Mouse (Mus musculus): Measurements from ENCODE around the gene Enc1.

The Enc1 gene

DNA sequence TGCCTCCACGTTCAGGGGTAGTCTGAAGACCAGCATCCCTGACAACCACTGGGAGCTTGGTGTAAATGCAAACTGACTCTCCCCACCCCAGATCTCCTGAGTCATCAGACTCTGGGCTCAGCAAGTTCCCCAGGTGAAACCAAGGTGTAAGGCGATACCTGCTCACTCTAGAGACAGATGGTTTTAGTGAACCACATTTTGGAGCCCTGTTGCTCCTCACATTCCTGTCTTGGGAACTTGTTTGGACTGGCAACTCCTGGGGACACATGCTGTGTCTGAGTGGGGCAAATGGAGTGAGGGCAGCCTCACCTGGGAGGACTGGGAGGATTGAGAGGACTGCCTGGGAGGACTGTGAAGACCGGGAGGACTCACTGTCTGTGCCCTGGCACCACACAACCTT is 13.1 kb upstream of the Enc1 start:
- DNase-seq, result no peak

DNA sequence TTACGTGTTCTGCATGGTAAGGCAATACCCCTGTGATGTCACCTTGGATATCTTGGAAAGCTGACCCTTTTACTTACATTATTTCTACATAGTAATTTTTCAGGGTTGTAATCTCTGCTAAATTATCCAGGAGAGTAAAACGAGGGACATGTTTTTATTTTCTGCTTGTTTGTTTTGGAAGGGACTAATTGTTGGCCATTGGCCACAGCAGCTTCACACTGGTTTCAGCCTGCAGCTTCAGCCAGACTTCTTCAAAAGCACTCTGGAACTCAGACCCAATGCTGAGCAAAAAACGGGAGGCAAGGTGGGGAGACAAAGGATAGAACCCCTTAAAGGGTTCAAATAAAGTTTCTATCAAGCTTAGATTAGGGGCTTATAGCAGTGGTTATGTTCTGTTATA is 10.8 kb upstream of the Enc1 start:
- DNase-seq, result no peak

DNA sequence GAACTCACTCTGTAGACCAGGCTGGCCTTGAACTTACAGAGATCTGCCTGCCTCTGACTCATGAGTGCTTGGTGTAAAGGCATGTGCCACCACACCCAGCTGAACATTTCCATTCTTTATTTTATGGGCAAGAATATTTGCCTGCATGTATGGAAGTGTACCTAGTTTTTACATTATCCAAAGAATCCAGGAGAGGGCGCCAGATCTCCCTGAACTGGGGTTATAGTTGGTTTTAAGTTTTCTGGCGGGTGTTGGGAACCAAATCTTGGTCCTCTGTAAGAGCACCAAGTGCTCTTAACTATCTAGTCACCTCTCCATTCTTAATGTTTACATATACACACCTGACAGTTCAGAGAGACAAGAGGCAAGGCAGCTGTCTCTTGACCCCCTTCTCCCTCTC is 7.8 kb upstream of the Enc1 start:
- DNase-seq, result peak; percentile 34

DNA sequence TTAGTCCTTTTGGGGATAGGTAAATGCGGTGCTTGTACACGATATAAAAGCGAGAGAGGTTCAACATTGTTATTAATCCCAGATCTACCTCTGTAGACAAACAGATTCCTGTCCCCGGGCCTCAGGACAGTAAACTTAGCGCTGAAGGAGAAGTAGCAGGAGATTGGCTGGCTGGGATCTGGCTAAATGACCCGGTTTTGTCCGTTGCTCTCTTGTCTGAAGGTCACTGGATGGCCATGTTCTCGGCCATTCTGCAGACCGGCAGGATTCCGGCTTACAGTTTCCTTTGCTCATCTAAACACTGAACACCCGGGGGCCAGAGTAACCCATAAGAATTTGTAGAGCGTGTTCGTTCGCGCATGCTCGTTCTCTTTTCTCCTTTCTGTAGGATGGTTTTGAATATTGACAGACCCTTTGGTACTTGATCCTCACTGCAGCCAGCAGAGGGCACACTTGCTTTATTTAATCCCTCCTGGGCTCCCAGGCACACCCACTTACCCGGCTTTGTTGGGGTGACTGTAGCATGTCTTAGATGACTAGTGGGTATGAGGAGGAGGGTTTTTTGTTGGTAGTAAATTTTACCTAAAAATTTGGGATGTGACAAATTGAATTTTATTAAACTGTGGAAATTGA is 6.0 kb upstream of the Enc1 start:
- DNase-seq, result peak; percentile 88

DNA sequence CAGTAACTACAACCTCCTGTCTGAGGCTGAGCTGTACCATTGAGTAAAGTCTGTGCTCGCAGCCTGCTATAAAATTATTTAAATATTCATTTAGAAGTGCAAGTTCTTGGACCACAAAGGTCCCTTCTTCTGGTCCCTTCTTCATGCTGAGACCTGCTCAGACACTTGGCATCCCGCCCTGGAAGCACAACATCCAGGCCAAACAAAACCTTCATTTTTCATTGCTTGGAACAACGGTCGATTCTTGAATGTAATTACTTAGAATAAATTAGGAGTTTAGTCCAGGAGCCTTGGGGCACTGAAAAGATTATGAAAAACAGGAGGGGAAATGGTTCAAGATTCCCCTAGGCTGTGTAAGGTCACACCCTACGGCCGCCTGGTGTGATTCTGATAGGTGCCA is 5.0 kb upstream of the Enc1 start:
- DNase-seq, result no peak

DNA sequence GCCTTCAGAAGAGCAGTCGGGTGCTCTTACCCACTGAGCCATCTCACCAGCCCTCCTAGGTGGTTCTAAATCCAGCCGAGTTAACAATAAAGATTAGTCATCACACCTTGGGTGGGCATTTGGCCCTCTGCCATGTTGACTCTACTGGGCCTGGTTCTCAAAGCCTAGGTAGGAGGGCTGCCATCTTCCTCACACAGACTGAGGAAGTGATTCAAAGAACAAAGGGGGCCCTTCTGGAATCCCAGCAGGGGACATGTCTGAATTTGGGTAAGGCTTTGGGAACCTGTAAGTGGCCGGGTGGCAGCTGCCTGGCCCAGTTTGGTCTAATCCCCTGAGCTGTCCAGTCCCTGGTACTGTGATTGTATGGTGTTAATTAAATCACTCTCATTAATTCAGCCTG is 3.2 kb upstream of the Enc1 start:
- DNase-seq, result no peak

DNA sequence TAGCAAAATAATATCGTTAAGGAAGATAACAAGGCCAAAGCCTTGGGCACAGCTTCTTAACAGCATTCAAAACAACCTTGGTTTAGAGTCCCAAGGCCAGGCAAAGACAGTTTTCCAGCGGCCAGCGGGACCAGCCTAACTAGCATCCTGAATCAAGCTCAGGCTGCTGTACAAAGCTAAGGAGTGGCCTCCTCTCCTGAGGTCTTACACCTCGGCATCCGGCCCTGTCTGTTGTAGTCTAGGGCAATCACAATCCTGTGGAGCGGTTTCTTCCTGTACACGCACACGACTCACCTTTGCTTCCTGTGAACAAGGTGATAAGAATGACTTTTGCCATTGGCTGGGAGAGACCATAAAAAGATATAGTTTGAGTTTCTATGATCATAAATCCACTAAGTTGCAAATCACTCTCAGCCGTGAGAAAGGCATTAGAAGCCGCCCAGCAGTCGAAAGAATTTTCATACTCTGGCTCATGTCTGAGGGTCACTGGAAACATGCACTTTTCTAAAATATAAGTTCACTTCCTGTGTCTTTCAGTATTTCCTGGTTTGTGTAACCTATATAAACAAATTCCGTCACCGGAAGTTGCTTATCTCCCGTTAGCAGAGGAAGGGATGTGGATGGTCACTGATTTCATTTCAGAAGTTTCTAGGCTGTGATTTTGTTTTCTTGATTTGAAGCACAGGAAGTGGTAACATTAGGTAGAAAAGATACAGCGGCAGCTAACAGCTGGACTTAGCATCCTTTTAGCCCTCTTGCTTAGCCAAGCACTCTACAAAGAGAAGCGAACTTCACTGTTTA is 2.5 kb upstream of the Enc1 start:
- no peak for DNase-seq

DNA sequence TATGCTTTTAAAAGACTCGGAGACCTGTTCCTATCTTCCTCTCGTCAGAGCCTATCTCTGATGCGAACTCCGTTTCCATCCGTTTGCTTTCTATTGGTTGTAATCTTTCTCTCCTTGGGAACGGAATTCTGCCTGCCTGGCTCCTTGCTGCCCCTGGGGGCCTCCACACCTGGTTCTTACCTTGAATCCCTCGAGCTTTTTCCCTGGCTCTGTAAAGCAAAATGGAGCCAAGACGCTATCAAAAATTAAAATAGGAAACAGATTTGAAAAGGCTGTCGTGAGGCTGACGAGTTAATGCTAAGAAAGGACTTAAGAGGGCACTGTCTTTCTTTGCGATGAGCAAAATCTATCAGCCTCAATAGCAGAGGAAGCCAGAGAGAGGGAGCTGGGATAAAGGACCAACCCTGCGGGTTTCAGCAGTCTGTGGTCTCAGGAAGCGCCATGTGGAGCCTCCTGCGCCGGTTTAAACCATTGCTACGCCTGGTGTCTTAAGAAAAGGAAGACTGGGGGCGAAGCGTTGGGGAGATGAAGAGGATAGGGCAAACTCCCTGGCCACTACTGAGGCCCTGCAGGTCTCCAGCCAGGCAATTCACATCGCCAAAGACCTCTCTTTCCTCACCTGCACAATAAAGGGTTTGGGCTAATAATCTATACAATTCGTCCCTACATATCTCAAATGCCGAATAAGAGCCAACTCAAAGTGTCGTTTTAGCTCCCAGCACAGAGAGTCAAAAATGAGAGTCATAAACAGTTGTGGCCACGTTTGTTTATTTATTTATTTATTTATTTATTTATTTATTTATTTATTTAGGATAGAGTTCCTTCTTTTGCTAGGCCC is 1.3 kb upstream of the Enc1 start:
- DNase-seq, result peak; percentile 37

DNA sequence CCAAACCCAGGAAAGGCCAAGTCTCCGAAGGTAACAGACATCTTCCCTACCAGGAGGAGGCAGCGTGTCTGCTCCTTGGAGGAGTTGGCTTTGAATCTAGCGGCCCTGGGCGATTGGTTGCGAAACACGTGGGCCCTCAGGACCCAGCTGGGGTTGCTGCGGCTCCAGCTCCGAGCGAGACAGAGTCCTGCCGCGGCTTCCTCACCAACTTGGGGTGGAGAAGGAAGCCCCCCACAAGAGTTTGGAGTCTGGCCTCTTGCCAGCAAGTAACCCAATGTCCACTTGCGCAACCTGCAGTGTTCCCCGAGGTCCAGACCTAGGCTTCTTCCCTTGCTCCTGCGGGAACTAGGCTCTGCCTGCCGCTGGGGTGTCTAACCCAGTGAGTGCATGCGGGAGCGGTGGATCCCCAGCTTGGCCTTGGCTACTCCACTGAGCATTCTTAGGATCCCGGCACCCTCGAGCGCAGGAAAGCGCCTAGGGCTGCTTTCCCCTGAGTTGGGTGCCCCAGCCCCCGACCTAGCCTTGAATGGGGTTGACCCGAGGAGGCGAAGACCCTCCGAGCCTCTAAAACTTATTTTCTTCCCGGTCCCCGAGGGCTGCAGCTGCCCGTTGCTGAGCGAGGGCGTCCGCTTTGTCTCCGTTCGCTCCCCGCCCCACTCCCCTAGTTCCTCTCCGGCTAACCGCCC is 483 bp upstream of the Enc1 start:
- peak; percentile 67 for DNase-seq

DNA sequence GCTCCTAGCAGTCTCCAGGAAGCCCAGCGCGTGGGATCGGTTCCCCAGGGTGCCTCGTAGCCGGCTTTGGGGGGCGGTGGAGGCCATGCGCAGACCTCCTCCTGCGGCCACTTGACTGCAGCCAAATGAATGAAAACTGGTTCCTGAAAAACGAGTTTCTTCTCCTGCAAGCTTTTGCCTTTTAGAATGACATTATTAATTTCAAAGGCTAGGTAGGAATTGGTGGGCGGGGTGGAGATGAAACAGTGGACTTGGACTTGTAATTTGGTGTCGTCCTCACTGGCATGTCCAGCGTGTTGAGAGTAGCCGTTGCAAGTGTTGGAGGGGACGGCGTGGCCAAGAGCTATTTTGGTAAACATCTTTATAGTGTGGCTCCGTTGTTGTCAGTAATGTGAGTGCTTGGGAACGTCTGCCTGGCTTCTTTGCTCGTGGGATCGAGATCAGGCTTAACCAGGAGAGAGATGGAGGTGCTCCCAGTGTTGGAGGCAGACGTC is 929 bp downstream of the Enc1 start:
- peak; percentile 15 for DNase-seq

DNA sequence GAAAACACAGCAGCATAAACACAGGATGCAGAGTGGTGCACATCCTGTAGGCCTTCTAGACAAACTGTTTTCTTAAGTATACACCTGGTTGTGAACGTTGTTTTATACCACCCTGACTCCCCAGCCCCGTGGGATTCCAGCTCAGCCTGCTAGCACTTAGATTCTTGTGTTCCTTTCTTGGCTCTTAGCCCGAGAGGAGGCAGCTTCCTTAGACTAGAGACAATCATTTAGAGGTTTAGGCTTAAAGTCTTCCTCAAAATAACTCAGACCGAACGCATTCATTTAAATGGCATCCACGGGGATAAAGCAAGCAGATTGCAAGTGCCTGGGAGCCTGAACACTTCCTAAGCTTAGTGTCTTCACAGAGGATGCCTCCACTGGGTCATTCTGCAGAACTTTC is 1.8 kb downstream of the Enc1 start:
- peak; percentile 26 for DNase-seq

DNA sequence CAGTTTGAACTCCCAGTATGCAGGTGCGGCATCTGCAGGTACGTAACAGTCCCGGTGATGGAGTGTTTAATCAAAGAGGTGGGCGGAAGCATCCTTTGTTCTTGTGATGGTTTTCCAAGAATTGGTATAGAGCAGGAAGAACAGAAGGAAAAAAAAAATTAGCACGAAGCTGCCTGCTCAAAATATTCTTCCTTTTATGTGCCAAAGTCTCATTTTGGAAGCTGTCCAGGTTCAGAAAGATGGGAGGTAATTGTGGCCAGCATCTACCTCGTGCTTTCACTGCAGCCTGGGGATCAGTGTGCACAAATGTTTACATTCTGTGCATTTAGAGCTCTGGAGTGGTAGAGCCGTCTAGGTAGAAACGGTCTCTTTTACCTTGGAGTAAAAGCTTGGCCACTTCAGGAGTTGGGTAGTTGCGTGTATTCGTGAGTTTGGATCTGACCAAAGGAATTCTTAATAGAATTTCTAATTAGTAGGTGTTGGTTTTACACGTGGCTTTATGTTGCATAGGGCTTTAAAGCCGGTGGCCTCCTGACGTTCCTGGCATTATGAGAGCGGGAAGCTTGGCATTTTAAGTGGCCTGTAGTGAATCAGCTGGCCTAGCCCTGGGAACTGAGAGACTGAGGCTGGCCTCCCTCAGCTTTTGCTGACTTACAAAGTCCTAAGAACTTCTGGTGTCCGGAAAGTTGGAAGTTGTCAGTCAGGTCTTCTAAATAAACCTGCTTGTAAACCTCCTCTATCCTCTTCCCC is 3.2 kb downstream of the Enc1 start:
- DNase-seq, result no peak

DNA sequence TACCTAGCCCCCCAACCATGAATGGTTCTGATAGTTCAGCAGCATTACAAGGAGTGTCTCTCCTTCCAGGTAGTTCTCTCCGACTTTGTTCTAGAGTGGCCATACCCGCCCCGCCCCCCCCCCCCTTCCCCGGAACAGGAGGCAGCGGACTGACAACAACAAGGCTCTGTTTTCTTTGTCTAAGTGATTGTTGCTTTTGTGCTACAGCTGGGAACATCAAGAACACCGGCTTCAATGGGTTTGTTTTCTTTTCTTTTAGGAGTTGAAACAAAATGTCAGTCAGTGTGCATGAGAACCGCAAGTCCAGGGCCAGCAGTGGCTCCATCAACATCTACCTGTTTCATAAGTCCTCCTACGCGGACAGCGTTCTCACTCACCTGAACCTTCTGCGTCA is 3.8 kb downstream of the Enc1 start:
- no peak for DNase-seq

DNA sequence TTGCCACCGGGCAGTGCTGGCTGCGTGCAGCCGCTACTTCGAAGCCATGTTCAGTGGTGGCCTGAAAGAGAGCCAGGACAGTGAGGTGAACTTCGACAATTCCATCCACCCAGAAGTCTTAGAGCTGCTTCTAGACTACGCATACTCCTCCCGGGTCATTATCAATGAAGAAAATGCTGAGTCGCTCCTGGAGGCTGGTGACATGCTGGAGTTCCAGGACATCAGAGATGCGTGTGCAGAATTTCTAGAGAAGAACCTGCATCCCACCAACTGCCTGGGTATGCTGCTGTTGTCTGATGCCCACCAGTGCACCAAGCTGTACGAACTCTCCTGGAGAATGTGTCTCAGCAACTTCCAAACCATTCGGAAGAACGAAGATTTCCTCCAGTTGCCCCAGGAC is 4.3 kb downstream of the Enc1 start:
- no peak for DNase-seq

DNA sequence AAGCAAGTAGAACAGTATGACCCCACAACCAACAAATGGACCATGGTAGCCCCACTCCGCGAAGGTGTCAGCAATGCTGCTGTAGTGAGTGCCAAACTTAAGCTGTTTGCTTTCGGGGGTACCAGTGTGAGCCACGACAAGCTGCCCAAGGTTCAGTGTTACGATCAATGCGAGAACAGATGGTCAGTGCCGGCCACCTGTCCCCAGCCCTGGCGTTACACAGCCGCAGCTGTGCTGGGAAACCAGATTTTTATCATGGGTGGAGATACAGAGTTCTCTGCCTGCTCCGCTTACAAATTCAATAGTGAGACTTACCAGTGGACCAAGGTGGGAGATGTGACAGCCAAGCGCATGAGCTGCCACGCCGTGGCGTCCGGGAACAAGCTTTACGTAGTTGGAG is 5.3 kb downstream of the Enc1 start:
- no peak for DNase-seq

DNA sequence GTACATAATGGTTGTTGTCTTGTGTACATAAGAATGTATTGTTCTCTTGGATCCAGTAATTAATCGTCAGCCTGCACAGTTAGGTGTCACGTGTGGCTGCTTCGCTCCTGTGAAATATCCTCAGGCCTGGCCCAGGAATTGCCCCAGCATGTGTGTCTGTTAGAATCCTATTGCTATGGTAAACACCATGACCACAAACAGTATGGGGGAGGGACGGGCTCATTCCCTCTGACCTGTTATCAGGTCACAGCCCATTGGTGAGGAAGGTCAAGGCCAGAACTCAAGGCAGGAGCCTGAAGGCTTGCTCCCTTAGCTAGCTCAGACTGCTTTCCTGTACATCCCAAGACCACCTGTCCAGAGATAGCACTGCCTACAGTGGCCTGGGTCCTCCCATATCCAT is 6.8 kb downstream of the Enc1 start:
- no peak for DNase-seq

DNA sequence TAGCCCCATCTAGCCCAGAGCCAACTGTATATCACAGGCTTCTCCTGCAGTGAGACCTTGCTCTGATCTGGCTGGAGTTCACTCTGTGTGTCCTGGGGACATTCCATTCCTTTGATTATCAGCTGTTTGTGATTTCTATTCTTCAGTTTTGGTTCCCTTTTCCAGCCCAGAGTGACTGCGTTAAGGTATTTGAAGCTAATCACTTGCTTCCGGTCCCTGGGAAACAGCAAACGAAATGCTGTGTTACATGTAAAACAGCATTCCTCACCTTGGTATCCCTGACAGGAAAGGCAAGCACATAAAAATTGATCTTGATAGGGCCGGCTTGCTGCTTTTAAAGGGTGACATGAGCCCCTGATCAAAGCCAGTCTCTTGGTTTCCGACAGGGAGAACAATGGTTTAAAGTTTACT is 8.2 kb downstream of the Enc1 start:
- no peak for DNase-seq

DNA sequence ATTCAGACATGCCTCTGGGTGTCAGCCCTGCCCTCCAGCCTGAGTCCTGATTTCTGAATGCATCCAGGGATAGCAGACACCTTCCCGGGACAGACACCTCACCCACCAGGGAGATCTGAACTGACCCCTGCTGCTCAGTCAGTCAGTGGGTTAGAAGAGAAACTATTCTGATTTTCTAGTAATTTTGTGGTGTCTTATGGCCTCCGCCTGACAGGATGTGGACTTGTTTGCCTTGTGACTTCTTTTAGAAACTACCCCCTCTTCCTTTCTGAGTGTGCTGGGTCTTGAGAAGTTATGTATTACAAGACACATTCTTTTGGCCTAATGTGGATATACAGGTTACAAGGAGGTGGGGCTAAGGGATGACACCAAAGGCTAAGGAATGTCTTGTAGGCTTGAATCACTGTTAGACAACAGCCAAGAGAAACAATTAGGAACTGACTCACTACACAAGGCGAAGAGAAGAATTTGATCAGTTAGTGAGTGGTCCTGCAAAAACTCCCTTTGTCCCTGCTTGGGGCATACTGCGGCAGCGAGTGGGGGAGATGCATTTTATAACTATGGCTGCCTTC is 8.7 kb downstream of the Enc1 start:
- DNase-seq, result no peak

DNA sequence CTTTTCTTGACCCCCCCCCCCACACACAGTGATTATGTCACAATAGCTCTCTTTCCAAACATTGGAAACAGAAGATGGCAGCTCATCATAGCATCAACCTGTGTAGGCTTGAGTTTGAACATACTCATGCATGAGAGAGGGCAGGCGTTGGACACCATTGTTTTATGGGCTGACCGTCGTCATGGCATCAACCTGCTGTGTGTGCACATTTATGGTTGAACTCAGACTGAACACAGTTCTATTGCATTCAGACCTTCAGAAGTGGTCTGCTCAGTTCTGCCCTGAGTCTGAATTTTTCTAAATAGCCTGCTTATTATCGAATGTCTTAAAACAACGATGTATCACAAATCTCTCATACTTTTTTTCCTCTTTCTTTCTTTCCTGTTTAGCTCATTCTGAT is 9.2 kb downstream of the Enc1 start:
- DNase-seq, result no peak

DNA sequence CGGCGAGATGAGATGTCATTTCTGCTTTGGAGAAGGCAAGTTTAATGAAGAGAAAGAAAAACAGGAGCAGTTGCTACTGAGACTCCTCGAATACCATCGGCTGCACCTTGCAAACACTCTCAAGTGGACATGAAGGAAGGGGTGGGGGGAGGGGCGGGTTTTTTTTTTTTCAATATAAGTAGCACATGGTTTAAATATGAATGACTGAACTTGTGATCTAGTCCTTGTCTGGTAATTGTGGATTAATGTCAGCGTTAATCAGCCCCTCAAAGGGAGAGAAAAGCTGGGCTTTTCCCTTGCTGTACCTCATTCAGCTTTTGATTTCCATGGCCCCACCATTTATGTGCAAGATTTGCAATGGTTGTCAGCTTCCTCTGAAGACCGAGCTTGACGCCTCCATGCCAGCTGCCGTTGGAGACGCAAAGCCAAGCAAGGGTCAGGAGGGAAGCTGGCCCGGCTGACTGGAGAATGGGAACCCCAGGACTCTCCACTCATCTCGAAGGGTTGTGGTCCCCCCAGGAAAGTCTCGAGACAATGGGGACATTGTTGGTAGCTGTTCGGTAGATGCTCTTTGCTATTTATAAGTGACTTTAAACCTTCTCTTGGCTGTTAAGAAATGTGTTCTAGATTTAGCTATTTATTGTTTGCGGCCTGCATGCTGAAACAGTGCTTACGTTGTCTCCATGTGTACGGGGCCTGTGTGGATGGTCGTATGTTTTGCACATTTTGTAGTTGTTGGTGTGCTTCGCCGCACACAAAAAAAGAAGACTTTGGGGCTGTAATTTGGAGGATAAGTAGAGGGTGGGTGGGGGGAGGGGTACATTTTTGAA is 9.9 kb downstream of the Enc1 start:
- DNase-seq, result no peak

DNA sequence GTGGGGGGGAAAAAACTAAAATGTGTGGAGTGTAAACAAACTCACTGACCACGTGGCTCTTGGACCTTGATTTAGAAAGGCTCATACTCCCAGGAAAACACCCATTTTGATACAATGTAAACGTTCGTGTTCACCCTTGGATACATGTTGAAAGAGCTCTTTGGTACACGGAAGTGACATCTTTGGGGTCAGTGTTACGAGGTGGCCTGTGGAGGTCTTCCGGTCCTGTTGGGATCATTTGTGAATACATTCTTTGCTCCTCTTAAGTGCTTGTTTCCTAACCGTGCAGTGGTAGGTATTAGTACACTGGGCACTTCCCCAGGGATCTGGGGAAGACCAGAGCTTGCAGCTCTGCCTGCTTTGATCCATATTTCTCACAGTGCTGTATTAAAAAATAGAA is 10.8 kb downstream of the Enc1 start:
- no peak for DNase-seq

Data from thymus, postnatal 14 days (tissue).